Mouse (Mus musculus): ENCODE measurements at regions not wholly inside any gene's neighbourhood (a gene's known extent, or its start where the extent isn't known, plus 50 kb on each side); places are given as distances from the start of the nearest gene placed in this dataset.

- DNase-seq = no peak
Measured at GRCm38 (mm10) chr4:31525638-31526207, 438.2 kb upstream of the Map3k7 start.

- no peak for DNase-seq
Measured at GRCm38 (mm10) chr4:31536811-31537210, 427.1 kb upstream of the Map3k7 start.

GRCm38 (mm10) chr4:31553780-31554394 lies 410.0 kb upstream of the Map3k7 start:
- DNase-seq = no peak

GRCm38 (mm10) chr4:31555077-31555476 lies 408.8 kb upstream of the Map3k7 start:
- no peak for DNase-seq

GRCm38 (mm10) chr4:31557261-31557660 lies 406.6 kb upstream of the Map3k7 start:
- DNase-seq = no peak

- DNase-seq = no peak
Measured at GRCm38 (mm10) chr4:31560305-31560704, 403.6 kb upstream of the Map3k7 start.

- DNase-seq = no peak
Measured at GRCm38 (mm10) chr4:31561183-31561582, 402.7 kb upstream of the Map3k7 start.

- DNase-seq = no peak
Measured at GRCm38 (mm10) chr4:31561823-31562222, 402.1 kb upstream of the Map3k7 start.

- no peak for DNase-seq
Measured at GRCm38 (mm10) chr4:31566158-31566557, 397.7 kb upstream of the Map3k7 start.

- DNase-seq = no peak
Measured at GRCm38 (mm10) chr4:31566834-31567233, 397.1 kb upstream of the Map3k7 start.

- no peak for DNase-seq
Measured at GRCm38 (mm10) chr4:31569687-31570086, 394.2 kb upstream of the Map3k7 start.

GRCm38 (mm10) chr4:31576982-31577579 lies 386.8 kb upstream of the Map3k7 start:
- no peak for DNase-seq

- DNase-seq = no peak
Measured at GRCm38 (mm10) chr4:31583495-31583894, 380.4 kb upstream of the Map3k7 start.

- DNase-seq = no peak
Measured at GRCm38 (mm10) chr4:31584171-31584570, 379.7 kb upstream of the Map3k7 start.

GRCm38 (mm10) chr4:31594089-31594488 lies 369.8 kb upstream of the Map3k7 start:
- no peak for DNase-seq

GRCm38 (mm10) chr4:31601536-31601935 lies 362.4 kb upstream of the Map3k7 start:
- DNase-seq = no peak

GRCm38 (mm10) chr4:31603776-31604175 lies 360.1 kb upstream of the Map3k7 start:
- no peak for DNase-seq

- DNase-seq = peak; percentile 33
Measured at GRCm38 (mm10) chr4:31608811-31609210, 355.1 kb upstream of the Map3k7 start.

- DNase-seq = no peak
Measured at GRCm38 (mm10) chr4:31609559-31609958, 354.3 kb upstream of the Map3k7 start.

- no peak for DNase-seq
Measured at GRCm38 (mm10) chr4:31612147-31612824, 351.6 kb upstream of the Map3k7 start.

GRCm38 (mm10) chr4:31612825-31613514 lies 350.9 kb upstream of the Map3k7 start:
- no peak for DNase-seq

GRCm38 (mm10) chr4:31617572-31617971 lies 346.3 kb upstream of the Map3k7 start:
- no peak for DNase-seq

GRCm38 (mm10) chr4:31618026-31618425 lies 345.9 kb upstream of the Map3k7 start:
- DNase-seq = no peak

Data from right cerebral cortex, postnatal 4 days (tissue).